Comparison of ENCODE assay signal across 24 mouse cellular contexts in the genomic region with DNA sequence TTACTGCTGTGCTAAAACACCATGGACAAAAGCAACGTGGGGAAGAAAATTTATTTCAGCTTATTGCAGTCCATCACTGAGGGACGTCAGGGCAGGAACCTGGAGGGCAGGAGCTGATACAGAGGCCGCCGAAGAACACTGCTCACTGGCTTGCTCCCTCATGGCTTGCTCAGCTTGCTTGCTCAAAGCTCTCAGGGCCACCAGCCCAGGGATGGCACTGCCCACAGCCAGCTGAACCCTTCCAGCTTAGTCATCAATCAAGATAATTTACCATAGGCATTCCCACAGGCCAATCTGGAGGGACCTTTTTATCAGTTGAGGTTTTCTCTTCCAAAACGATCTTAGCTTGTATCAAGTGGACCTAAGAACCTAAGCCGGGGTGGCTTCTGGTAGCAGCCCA. TPM values are rescaled to one million over a fixed set of nuclear protein-coding genes. Genes with fewer than 3 reads are reported as not detected.
DNase-seq lines count a peak whose midpoint lies in the region; TF ChIP-seq lines count a peak whose summit lies in the region.
"Had no signal": no experiment of that assay in that cellular context is flagged by ENCODE, and none has a peak within 500 bp of the region (broad histone marks: within the 10 kb centered on the region; RNA-seq: fewer than 3 reads in every experiment).

No protein-coding gene starts in this region.

- peak overlapping the region; percentile 94 for H3K27ac ChIP-seq in layer of hippocampus, adult 2 months
- H3K27ac ChIP-seq: embryonic facial prominence, embryonic 12.5 days; embryonic facial prominence, embryonic 15.5 days; heart, adult 2 months; heart, embryonic 10.5 days; heart, embryonic 13.5 days; hindbrain, embryonic 14.5 days; hindbrain, postnatal 0 days had no signal

- H3ac ChIP-seq in C2C12 (ENCODE audit: control insufficient read depth, insufficient read length, low read depth) = no peak overlapping the region

- H3K36me3 ChIP-seq in C2C12 (ENCODE audit: control insufficient read depth, insufficient read depth) = no peaks in the 10 kb centered on the region
- H3K36me3 ChIP-seq: embryonic facial prominence, embryonic 12.5 days; embryonic facial prominence, embryonic 15.5 days; heart, embryonic 10.5 days; heart, embryonic 13.5 days had no signal

- no peaks in the 10 kb centered on the region for H3K79me3 ChIP-seq in C2C12 (ENCODE audit: low read depth)

- no peak for TF ChIP-seq CTCF in layer of hippocampus, adult 2 months (conservative IDR thresholded peaks at IDR 0.05)
- no peak for TF ChIP-seq CTCF in C2C12 (IDR thresholded peaks at IDR 0.05; ENCODE audit: control insufficient read depth, insufficient read depth, insufficient read length)

- no peak overlapping the region for H3K4me3 ChIP-seq in layer of hippocampus, adult 2 months
- H3K4me3 ChIP-seq in C2C12 (ENCODE audit: insufficient read depth, poor library complexity, severe bottlenecking) = no peak overlapping the region
- H3K4me3 ChIP-seq: embryonic facial prominence, embryonic 12.5 days; embryonic facial prominence, embryonic 15.5 days; heart, adult 2 months; heart, embryonic 10.5 days; heart, embryonic 13.5 days had no signal

- DNase-seq in adrenal gland, adult 2 months = peak; percentile 73
- DNase-seq in adrenal gland, adult 18-20 months (ENCODE audit: low spot score in 2 of 2) = no peak
- DNase-seq in layer of hippocampus, adult 2 months (ENCODE audit: low spot score in 2 of 2) = no peak
- no peak for DNase-seq in layer of hippocampus, postnatal 10 days (ENCODE audit: low spot score in 2 of 2)
- no peak for DNase-seq in kidney, postnatal 4 days
- no peak for DNase-seq in thymus, postnatal 14 days
- DNase-seq: adrenal gland, postnatal 25 days; cerebellum, adult 18-20 months; cerebellum, adult 9-10 months; forebrain, postnatal 0 days; heart, adult 2 months; heart, postnatal 14 days; heart, postnatal 4 days had no signal

- no peaks in the 10 kb centered on the region for H3K79me2 ChIP-seq in C2C12 (ENCODE audit: control insufficient read depth, insufficient read depth)

- H3K27me3 ChIP-seq in C2C12 (ENCODE audit: control insufficient read depth, insufficient read depth, insufficient read length) = peaks cover 5% of the 10 kb centered on the region
- H3K27me3 ChIP-seq: embryonic facial prominence, embryonic 12.5 days; embryonic facial prominence, embryonic 15.5 days; heart, embryonic 13.5 days; Patski had no signal

TF ChIP-seq in C2C12, 6 proteins besides CTCF, POLR2A, EP300 and RAD21:
- no peak for TF ChIP-seq MAX (IDR thresholded peaks at IDR 0.05)
- peak; percentile 26 for TF ChIP-seq MYOD1 (IDR thresholded peaks at IDR 0.05; ENCODE audit: control insufficient read depth, insufficient read length, low read depth)

RNA-seq across cellular contexts. Expression of a gene that starts 19.0 kb away (rescaled TPM):
- total RNA-seq in adrenal gland, adult 2 months (2021) = under 1 TPM; 0.40 to 0.52 TPM
- polyA plus RNA-seq in adrenal gland, adult 2 months (2012; rRNA removed) = 1.4 and 2.0 TPM in 2 replicates
- total RNA-seq in adrenal gland, adult 18-20 months (2021) = under 1 TPM; 0.27 to 0.54 TPM
- under 1 TPM in 1 of 2 experiments, not detected in 1; 0.54 TPM for total RNA-seq in layer of hippocampus, adult 2 months (2021)
- not detected for total RNA-seq in layer of hippocampus, postnatal 10 days (2021)
- 0.06 TPM for polyA plus RNA-seq in C2C12 (2012; fragmentation: generic; extraction: Trizol)
- total RNA-seq: gastrocnemius, adult 8-10 months; hindbrain, postnatal 0 days had no signal
- polyA plus RNA-seq: Patski had no signal

RNA-seq across cellular contexts. Expression of a gene that starts 27.9 kb away (rescaled TPM):
- total RNA-seq in adrenal gland, adult 2 months (2021) = 10 to 100 TPM; 38.6 to 58.8 TPM
- polyA plus RNA-seq in adrenal gland, adult 2 months (2012; rRNA removed) = 31.9 and 35.4 TPM in 2 replicates
- total RNA-seq in adrenal gland, adult 18-20 months (2021) = 10 to 100 TPM; 60.5 to 64.0 TPM
- 10 to 100 TPM; 50.6 to 53.3 TPM for total RNA-seq in layer of hippocampus, adult 2 months (2021)
- total RNA-seq in layer of hippocampus, postnatal 10 days (2021) = 10 to 100 TPM; 41.1 to 43.3 TPM
- 61.3 TPM for polyA plus RNA-seq in C2C12 (2012; fragmentation: generic; extraction: Trizol)

RNA-seq across cellular contexts. Expression of a gene that starts 57.9 kb away (rescaled TPM):
- 100 to 1,000 TPM; 560 to 565 TPM for total RNA-seq in adrenal gland, adult 2 months (2021)
- polyA plus RNA-seq in adrenal gland, adult 2 months (2012; rRNA removed) = 162 and 415 TPM in 2 replicates
- total RNA-seq in adrenal gland, adult 18-20 months (2021) = 100 to 1,000 TPM; 275 to 349 TPM
- total RNA-seq in layer of hippocampus, adult 2 months (2021) = 10 to 100 TPM; 39.8 to 54.8 TPM
- 10 to 100 TPM; 28.4 to 33.9 TPM for total RNA-seq in layer of hippocampus, postnatal 10 days (2021)
- 8.1 TPM for polyA plus RNA-seq in C2C12 (2012; fragmentation: generic; extraction: Trizol)

RNA-seq across cellular contexts. Expression of a gene that starts 58.0 kb away (rescaled TPM):
- total RNA-seq in adrenal gland, adult 2 months (2021) = 1 to 10 TPM; 3.6 TPM
- polyA plus RNA-seq in adrenal gland, adult 2 months (2012; rRNA removed) = 1.9 and 2.3 TPM in 2 replicates
- 1 to 10 TPM; 4.3 to 7.8 TPM for total RNA-seq in adrenal gland, adult 18-20 months (2021)
- total RNA-seq in layer of hippocampus, adult 2 months (2021) = under 1 TPM; 0.12 to 0.18 TPM
- under 1 TPM in 1 of 2 experiments, not detected in 1; 0.23 TPM for total RNA-seq in layer of hippocampus, postnatal 10 days (2021)
- polyA plus RNA-seq in C2C12 (2012; fragmentation: generic; extraction: Trizol) = 10.1 TPM
- polyA plus RNA-seq: forebrain, embryonic 11.5 days; forebrain, embryonic 14.5 days had no signal

Comparison
In these comparisons a context has a peak if more than half of its experiments do, and no peak if none do; other contexts are left out.
1. RNA of a gene that starts 57.9 kb away (total RNA-seq): 560 to 565 TPM in adrenal gland, adult 2 months and 275 to 349 TPM in adrenal gland, adult 18-20 months; 39.8 to 54.8 TPM in layer of hippocampus, adult 2 months and 28.4 to 33.9 TPM in layer of hippocampus, postnatal 10 days; every median in the first group is over 4 times any median in the second.